Mouse (Mus musculus): ENCODE results near the gene Zbtb22.
"Not testable (repeated sequence)": the region's sequence is repeated elsewhere in the genome, so short reads cannot be mapped to it uniquely, and the experiment has no call there.

Gene Zbtb22

GRCm38 (mm10) chr17:33915671-33916250 is at the start of gene Zbtb22, which contains the start of gene Tapbp:
Zbtb22 (plus strand) TSS chr17:33915904.
Tapbp (plus strand) TSS chr17:33915899.
- peak; percentile 96 for DNase-seq

- not testable (repeated sequence) for DNase-seq
Measured at GRCm38 (mm10) chr17:33873537-33873936, 42.2 kb upstream of the Zbtb22 start, which contains the start of gene Gm7029. Gm7029 (plus strand) TSS chr17:33873837.

GRCm38 (mm10) chr17:33874411-33874810 is 41.3 kb upstream of the Zbtb22 start:
- DNase-seq: peak; percentile 3

GRCm38 (mm10) chr17:33875797-33876196 is 39.9 kb upstream of the Zbtb22 start:
- DNase-seq: not testable (repeated sequence)

DNA sequence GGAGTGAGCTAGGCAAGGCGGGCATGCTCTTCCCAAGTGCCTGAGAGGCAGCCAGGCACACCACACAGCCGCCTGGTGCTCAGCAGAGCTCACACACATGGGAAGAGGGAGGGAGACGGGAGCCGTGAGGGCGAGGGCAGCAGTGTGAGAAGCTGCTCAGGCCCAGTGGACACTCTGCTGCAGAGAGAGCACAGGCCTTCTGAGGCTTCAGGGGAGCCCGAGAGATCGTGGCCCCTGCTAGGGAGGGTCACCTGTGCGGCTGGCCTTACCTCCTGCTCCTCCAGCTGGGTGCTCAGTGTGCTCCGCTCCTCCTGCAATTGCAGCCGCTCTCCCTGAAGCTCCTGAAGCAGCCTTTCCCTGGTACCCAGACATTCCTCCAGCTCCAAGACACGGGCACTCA is 31.4 kb upstream of the Zbtb22 start:
- DNase-seq: not testable (repeated sequence)

GRCm38 (mm10) chr17:33887802-33888201 is 27.9 kb upstream of the Zbtb22 start:
- not testable (repeated sequence) for DNase-seq

- DNase-seq: not testable (repeated sequence)
Measured at GRCm38 (mm10) chr17:33888230-33888629, 27.5 kb upstream of the Zbtb22 start.

- DNase-seq: not testable (repeated sequence)
Measured at GRCm38 (mm10) chr17:33889941-33890532, 25.7 kb upstream of the Zbtb22 start.

DNA sequence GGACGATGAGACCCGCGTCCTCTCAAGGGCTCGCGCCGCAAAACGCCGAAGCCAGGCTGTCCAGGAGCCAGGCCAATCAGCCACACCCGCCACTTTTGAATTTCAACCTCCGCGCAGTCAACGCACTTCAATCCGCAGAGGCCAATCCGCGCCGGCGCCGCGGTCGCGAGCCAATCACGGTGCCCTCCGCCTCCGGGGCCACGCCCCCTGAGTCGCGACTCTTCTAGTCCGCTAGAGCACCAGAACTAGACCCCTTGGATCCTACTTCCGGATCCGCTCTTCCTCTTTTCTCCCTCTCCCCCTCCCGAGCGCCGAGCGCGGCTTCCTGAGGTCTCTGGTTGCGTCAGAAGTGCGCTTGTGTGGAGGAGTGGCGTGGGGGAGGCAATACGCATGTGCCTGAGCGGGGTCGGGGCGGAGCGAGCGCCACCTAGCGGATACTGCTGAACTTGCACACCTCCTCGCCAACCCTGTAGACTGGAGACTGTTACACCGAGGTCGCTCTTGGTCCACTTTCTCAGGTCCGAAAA is 25.1 kb upstream of the Zbtb22 start, which contains the start of gene Kifc1:
Kifc1 (minus strand) TSS at position 129 of the 527 bp plus-strand sequence.
- peak; percentile 99 for DNase-seq

GRCm38 (mm10) chr17:33891357-33891756 is 24.3 kb upstream of the Zbtb22 start:
- no peak for DNase-seq

GRCm38 (mm10) chr17:33891892-33892291 is 23.8 kb upstream of the Zbtb22 start:
- not testable (repeated sequence) for DNase-seq

- DNase-seq: no peak
Measured at GRCm38 (mm10) chr17:33892429-33892828, 23.3 kb upstream of the Zbtb22 start.

GRCm38 (mm10) chr17:33893011-33893410 is 22.7 kb upstream of the Zbtb22 start:
- not testable (repeated sequence) for DNase-seq

- peak; percentile 65 for DNase-seq
Measured at GRCm38 (mm10) chr17:33897114-33897794, 18.4 kb upstream of the Zbtb22 start.

DNA sequence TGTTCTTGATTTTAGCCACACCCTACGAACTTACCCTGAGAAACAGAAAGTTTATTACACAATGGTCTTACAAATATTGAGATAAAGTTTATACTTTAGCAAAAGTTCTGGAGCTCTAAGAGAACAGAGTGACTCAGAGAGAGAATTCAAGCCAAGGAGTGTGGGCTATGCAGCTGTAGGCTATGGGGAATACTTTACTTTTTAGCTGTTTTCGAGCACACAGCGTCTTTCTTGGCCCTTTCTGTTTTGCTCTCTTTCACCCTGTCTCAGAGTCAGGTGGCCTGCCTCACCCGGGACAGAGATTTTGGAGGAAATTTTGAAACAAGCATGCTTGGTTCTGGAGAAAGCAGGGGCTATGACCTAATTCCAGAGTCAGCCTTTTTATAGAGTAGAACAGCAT is 17.5 kb upstream of the Zbtb22 start:
- DNase-seq: not testable (repeated sequence)

DNA sequence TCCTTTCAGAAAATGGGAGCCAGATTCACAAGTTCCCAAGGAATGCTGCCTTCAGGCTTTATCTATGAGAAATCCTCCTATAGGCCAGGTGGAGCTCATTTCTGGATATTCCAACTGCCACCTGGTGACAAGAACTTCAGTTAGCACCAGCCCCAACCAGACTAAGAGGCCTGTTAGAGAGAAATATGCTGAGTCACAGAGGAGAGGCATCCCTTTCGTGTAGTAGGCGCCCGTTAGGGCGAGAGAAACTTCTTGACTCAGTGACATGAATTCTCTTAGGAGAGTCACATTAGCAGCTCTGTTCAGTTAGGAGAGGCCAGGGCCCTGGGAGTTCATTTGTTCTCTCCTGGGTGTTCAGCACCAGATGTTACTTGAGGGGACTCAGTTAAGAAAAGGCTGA is 16.1 kb upstream of the Zbtb22 start:
- DNase-seq: no peak

DNA sequence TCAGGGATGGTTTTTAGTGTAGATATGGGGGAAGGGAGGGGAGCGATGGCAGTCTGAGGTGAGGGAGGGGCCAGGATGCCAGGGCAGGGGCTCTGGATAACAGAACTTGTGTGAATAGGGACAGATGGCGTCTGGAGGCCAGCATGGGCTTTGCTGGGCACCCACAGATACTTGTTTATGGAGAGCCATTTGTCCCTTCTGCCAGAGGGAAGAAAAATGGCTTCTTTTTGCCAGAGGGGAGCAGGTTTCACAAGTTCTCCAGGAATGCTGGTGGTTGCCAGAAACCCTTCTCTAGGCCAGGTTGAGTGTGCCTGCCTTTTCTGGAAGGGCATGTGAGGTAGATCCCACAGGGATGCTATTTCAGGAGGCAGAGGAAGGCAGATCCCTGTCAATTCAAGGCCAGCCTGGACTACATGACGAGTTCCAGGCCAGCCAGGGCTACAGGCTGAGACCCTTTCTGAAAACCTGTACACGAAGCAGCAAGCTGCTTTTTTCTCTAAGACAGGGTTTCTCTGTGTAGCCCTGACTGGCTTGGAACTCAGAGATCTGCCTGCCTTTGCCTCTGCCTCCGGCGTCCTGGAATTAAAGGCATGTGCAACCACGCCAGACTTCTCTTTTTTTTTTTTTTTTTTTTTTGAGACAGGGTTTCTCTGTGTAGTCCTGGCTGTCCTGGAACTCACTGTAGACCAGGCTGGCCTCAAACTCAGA is 15.3 kb upstream of the Zbtb22 start:
- DNase-seq: no peak

DNA sequence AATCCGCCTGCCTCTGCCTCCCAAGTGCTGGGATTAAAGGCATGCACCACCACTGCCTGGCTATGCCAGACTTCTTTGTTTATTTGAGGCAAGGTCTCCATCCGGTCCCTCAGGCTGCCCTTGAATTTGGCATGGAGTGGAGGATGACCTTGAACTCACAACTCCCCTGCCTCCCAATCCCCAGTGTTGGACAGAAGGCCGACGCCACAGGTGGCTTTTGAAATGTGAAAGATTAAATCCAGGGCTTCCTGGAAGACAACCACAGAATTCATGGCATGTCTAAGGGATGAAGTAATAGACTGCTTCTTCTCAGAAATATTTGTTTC is 14.8 kb upstream of the Zbtb22 start:
- DNase-seq: no peak

DNA sequence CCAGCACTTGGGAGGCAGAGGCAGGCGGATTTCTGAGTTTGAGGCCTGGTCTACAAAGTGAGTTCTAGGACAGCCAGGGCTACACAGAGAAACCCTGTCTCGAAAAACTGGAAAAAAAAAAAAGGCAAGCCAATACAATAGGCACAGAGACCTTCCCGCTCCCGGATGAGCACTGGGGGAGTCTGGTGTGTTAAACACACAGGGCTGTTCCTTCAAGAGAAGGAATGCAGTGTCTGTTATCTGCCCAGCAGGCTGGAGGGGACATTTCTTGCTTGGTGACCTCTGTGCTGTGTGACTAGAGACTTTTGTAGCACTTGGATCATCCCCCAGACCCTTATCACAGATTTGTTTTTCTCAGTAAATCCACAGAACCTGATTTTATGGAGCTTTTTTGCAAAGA is 14.1 kb upstream of the Zbtb22 start:
- no peak for DNase-seq

DNA sequence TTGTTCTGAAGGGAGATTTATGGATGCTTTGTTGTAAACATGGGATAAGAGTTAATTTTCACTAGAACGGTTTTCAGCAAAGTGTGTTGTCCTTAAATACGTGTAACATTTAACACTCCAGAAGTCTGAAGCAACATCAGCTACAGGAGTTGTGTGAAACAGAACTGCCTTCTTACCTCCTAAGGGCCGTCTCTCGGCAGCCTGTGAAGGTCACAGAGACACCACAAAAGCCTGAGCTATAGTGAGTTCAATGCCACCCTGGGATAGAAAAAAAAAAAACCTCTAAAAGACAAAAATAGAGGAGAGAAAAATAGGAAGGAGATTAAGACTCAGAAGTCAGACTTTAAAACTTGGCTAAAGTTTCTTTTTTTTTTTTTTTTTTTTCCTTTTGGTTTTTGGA is 13.6 kb upstream of the Zbtb22 start:
- no peak for DNase-seq

DNA sequence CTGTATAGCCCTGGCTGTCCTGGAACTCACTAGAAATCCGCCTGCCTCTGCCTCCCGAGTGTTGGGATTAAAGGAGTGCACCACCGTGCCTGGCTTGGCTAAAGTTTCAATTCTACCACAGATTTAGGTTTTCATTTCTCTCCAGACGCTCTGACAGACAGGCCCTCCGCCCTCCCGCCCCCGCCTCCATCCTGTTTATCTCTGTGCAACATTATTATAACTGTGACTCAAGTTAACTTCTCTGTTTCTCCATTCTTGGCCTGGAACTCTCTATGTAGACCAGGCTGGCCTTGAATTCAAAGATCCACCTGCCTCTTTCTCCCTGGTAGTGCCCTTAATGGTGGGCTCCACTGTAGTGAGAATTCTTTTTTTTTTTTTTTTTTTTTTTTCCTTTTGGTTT is 13.2 kb upstream of the Zbtb22 start:
- DNase-seq: no peak

GRCm38 (mm10) chr17:33903911-33904651 is 11.6 kb upstream of the Zbtb22 start:
- DNase-seq: not testable (repeated sequence)

Data from lung, postnatal 14 days (tissue).